Mouse (Mus musculus) liver, postnatal 0 days (tissue): Measurements from ENCODE around the gene Anks1b.

Source experiments
- CTCF ChIP-seq: sonication (generic); IDR thresholded peaks from 2 replicates; pipeline ENCODE4 v1.5.1; 2016; ENCODE audit warnings: antibody characterized with exemption, low read depth
- EP300 ChIP-seq: IDR thresholded peaks from 2 replicates; pipeline ENCODE4 v1.6.1; 2016; ENCODE audit warnings: antibody characterized with exemption, low read depth, mild to moderate bottlenecking

DNA sequence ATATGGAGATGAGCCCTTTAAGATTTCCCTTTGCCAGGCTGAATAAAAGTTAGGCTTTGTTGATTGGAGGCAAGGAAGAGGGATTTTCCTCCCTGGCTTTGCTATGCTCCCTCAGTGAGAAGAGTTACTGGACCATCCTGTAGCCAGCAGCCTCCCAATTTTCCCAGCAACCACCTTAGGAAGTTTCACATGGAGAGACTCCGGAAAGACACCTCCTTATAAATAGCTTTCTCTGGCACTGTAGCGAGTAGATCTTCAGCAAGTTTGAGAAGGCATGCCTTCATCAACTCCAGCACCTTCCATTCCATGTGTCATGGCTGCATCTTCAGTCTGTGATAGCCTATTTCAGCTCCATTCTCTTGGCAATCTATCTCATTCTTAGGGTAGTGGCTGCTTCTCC lies 535.2 kb downstream of the Anks1b start:
- TF ChIP-seq CTCF (no peak), EP300 (no peak)
